Mouse (Mus musculus) heart, adult 8-10 months (tissue): Measurements from ENCODE around the gene Tbrg4. TPM values are rescaled to one million over a fixed set of nuclear protein-coding genes. Genes with fewer than 3 reads are reported as not detected.

Experiments
- DNase-seq: peaks from one replicate; pipeline ENCODE4 v3.0.0; 2022; ENCODE audit warnings: low spot score
- total RNA-seq, 4 experiments: library from RNA; stranded (reverse); gene quantifications; 2 replicates each; pipeline ENCODE4 v1.2.4; 2022

Gene Tbrg4
- total RNA-seq, 4 experiments from 2014 or later: 96.9 to 117 (median 106) TPM

DNA sequence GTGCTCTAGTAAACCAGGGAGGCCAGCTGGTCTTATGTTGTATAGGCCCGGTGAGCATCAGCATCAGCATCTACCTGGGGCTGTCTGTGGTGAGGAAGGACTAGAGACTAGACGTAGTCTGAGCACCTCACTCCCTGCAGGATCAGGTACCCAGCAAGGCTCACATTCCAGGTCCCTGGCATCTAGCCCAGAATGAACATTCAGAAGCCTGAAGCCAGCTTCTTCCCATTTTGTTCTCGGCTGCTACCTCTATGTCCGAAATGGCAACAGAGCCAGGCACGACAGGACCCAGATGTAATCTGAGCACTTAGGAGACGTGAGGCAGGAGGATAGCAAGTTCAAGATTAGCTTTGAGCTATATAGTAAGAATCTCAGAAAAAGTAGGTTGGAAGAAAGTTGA lies 31.0 kb downstream of the Tbrg4 start:
- no peak for DNase-seq

GRCm38 (mm10) chr11:6593406-6593805 lies 32.5 kb downstream of the Tbrg4 start:
- no peak for DNase-seq

- DNase-seq: no peak
Measured at GRCm38 (mm10) chr11:6590933-6591675, 34.8 kb downstream of the Tbrg4 start.

DNA sequence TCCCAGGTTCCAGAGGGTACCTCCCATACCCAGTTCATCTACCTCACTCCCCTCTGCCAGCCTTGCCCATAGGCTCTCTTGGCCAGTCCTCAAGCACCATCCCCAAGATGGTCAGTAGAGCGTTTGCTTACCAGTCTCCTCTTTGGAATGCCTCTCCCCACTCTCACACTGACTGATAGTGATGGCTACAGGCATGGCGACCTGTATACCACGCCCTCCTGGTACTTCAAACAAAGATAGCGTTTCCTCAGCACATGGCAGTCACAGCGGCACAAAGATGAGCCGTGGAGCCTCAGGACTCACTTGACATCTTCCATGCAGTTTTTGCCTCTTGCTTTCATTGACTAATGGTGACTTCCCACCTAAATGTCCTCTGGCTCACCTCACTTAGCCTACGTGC lies 36.0 kb downstream of the Tbrg4 start:
- DNase-seq: no peak

GRCm38 (mm10) chr11:6588295-6588694 lies 37.6 kb downstream of the Tbrg4 start:
- DNase-seq: no peak

DNA sequence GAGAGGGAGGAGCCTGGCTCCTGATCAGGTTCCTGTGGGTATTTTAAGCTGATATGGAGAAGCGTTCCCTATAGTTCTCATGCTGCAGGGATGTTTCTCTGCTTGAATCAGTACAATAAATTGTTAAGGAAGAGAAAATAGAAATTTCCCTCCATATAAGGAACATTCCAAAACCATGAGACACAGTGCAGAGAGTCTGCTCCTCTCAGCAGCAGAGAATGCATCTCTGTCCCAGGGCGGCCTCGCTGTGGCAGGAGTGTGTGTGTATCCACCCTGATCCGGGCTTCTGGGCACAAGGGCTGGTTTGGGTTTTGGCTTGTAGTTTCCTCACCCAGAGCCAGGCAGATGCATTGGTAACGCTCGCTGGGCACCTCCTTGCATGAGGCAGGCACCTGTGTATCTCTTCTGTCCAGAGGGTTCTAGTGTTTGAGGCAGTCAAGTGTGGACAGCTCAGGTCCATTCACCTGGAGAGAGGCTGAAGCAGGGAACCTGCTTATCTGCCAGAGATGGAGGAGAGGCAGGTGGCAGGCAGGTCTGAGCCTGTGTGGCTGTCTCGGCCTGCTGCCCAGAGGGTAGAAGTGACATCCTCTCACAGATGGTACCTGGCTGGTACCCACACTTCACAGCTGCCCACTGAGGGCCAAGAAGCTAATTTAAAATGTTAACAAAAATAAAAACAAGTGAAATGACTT lies 38.5 kb downstream of the Tbrg4 start:
- no peak for DNase-seq

- peak; percentile 44 for DNase-seq
Measured at GRCm38 (mm10) chr11:6586660-6587059, 39.2 kb downstream of the Tbrg4 start.

- no peak for DNase-seq
Measured at GRCm38 (mm10) chr11:6585748-6586147, 40.1 kb downstream of the Tbrg4 start.

GRCm38 (mm10) chr11:6581560-6581959 lies 44.3 kb downstream of the Tbrg4 start:
- DNase-seq: no peak

GRCm38 (mm10) chr11:6580065-6580750 lies 45.7 kb downstream of the Tbrg4 start:
- DNase-seq: no peak

GRCm38 (mm10) chr11:6579361-6579760 lies 46.5 kb downstream of the Tbrg4 start:
- DNase-seq: no peak

DNA sequence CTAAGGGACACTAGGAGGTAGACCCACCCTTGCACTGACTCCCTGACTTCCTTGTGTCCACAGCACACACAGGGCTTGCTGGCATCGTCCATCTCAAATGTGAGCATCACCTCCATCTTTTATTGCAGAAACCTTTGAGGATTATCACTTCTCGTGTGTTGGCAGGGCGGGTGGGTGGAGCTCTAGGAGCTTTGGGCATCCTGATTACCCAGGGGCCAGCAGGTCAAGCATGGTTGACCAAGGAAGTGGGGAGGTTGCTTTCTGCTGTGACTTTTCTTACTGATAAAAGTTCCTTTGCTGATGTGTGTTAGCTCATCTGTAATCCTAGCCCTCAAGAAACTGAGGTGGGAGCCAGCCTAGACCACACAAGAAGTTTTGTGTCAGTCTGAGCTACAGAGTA lies 49.7 kb downstream of the Tbrg4 start:
- no peak for DNase-seq

GRCm38 (mm10) chr11:6569410-6569777 lies 56.5 kb downstream of the Tbrg4 start:
- no peak for DNase-seq

GRCm38 (mm10) chr11:6568584-6569409 lies 57.1 kb downstream of the Tbrg4 start:
- DNase-seq: peak; percentile 40

DNA sequence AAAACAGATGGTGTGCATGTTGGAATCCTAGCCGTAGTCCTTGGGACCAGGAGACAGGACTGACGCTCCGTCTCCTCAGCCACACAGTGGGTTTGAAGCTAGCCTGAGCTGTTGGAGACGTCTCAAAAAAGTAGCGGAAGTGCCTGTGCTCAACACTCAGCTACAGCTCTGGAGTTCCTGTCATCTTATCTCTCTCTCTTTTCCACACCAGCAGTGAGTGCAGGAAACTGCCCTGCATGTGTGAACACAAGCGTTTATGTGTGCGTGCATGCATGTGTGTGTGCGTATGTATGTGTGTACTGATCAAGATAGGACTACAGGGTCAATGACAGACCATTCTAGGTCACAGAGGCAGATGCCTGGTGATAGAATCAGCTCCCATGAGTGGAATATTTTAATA lies 57.9 kb downstream of the Tbrg4 start:
- DNase-seq: no peak

GRCm38 (mm10) chr11:6566496-6566895 lies 59.4 kb downstream of the Tbrg4 start:
- no peak for DNase-seq

Other genes with a start within 250 kb of the Tbrg4 start
- gene Zmiz2, start 237.0 kb downstream of the Tbrg4 start, total RNA-seq: 10 to 100 TPM; 37.1 to 38.7 (median 37.5) TPM
- 100 to 1,000 TPM; 262 to 310 (median 280) TPM for gene Ppia, start 210.6 kb downstream of the Tbrg4 start, total RNA-seq
- 10 to 100 TPM; 80.1 to 97.8 (median 88.2) TPM for gene H2afv, start 181.6 kb downstream of the Tbrg4 start, total RNA-seq
- gene Purb, start 150.2 kb downstream of the Tbrg4 start, total RNA-seq: 10 to 100 TPM; 23.2 to 32.4 (median 28.9) TPM
- gene Myo1g, start 105.1 kb downstream of the Tbrg4 start, total RNA-seq: 1 to 10 TPM in 3 of 4 experiments, under 1 TPM in 1; 0.73 to 2.3 (median 1.2) TPM
- 10 to 100 TPM; 26.3 to 33.8 (median 29.8) TPM for gene Ccm2, start 79.2 kb downstream of the Tbrg4 start, total RNA-seq
- gene Nacad, start 20.0 kb downstream of the Tbrg4 start, total RNA-seq: under 1 TPM; 0.22 to 0.65 (median 0.50) TPM
- gene Wap, start 12.6 kb upstream of the Tbrg4 start, total RNA-seq: not detected
- 1 to 10 TPM; 4.0 to 5.6 (median 5.5) TPM for gene Ramp3, start 32.5 kb upstream of the Tbrg4 start, total RNA-seq
- gene Gm11983, start 211.6 kb upstream of the Tbrg4 start, total RNA-seq: not detected